Mouse (Mus musculus): Measurements from ENCODE around the gene Gm28048.

GRCm38 (mm10) chr11:22950131-22950530 lies 31.8 kb downstream of the Gm28048 start:
- TF ChIP-seq CTCF (IDR thresholded peaks at IDR 0.05; ENCODE audit: insufficient read depth, low read length) = no peak
- no peak for TF ChIP-seq POLR2A (IDR thresholded peaks at IDR 0.05; ENCODE audit: borderline replicate concordance, extremely low read depth, low read depth, low read length)

Measured in lung, adult 2 months (tissue).